Mouse (Mus musculus) myocyte (in vitro differentiated cells): ENCODE data around the gene Plekha4. TPM values are rescaled to one million over a fixed set of nuclear protein-coding genes. Genes with fewer than 3 reads are reported as not detected.
A peak's percentile ranks its signal among the peaks of the same experiment; 100 is the strongest.
"Not testable (repeated sequence)": the region's sequence is repeated elsewhere in the genome, so short reads cannot be mapped to it uniquely, and the experiment has no call there.

ENCODE experiments used
- H3K27me3 ChIP-seq: one replicate; pipeline ENCODE4 v1.6.1; 2011; ENCODE audit not compliant: control insufficient read depth, insufficient read depth, insufficient read length
- H3K36me3 ChIP-seq: one replicate; pipeline ENCODE4 v1.6.1; 2011; ENCODE audit not compliant: control insufficient read depth, insufficient read depth
- H3K4me2 ChIP-seq: one replicate; pipeline ENCODE4 v1.6.1; 2011; ENCODE audit warnings: low read depth, control low read depth
- H3K4me3 ChIP-seq: one replicate; pipeline ENCODE4 v1.5.1; 2011; ENCODE audit warnings: mild to moderate bottlenecking, control low read depth, moderate library complexity
- H3K79me2 ChIP-seq: one replicate; pipeline ENCODE4 v1.6.1; 2011; ENCODE audit not compliant: control insufficient read depth, insufficient read depth
- H3ac ChIP-seq: one replicate; pipeline ENCODE4 v1.6.1; 2011; ENCODE audit not compliant: control insufficient read depth, insufficient read length
- CEBPB ChIP-seq: IDR thresholded peaks from 2 replicates; pipeline ENCODE4 v1.6.1; 2011; ENCODE audit warnings: mild to moderate bottlenecking, moderate library complexity; ENCODE audit not compliant: poor library complexity, insufficient read depth, severe bottlenecking
- E2F4 ChIP-seq: IDR thresholded peaks from one replicate; pipeline ENCODE4 v1.6.1; 2011; ENCODE audit warnings: mild to moderate bottlenecking, control low read depth, moderate library complexity; ENCODE audit not compliant: insufficient read depth
- MAX ChIP-seq: IDR thresholded peaks from one replicate; pipeline ENCODE4 v1.6.1; 2011; ENCODE audit warnings: low read depth, mild to moderate bottlenecking, control low read depth
- MYOD1 ChIP-seq, 3 experiments: IDR thresholded peaks; one replicate each; pipeline ENCODE4 v1.6.1; 2011; ENCODE audit warnings: control low read depth in 2 of 3, low read depth in 2 of 3, mild to moderate bottlenecking in 2 of 3, moderate library complexity in 1 of 3; ENCODE audit not compliant: insufficient read length in 2 of 3, control insufficient read depth in 1 of 3
- MYOG ChIP-seq, 3 experiments: IDR thresholded peaks; one replicate each; pipeline ENCODE4 v1.6.1; 2011; ENCODE audit warnings: control low read depth in 2 of 3, low read depth in 2 of 3, mild to moderate bottlenecking in 2 of 3; ENCODE audit not compliant: insufficient read length in 2 of 3, control insufficient read depth in 1 of 3, insufficient read depth in 1 of 3
- POLR2A ChIP-seq: IDR thresholded peaks from one replicate; pipeline ENCODE4 v1.6.1; 2011; ENCODE audit warnings: low read depth, mild to moderate bottlenecking, control low read depth, moderate library complexity; ENCODE audit not compliant: insufficient read length
- POLR2AphosphoS2 ChIP-seq: IDR thresholded peaks from one replicate; pipeline ENCODE4 v1.6.1; 2011; ENCODE audit warnings: low read depth, control low read depth; ENCODE audit not compliant: insufficient read length
- REST ChIP-seq: IDR thresholded peaks from one replicate; pipeline ENCODE4 v1.6.1; 2011; ENCODE audit warnings: mild to moderate bottlenecking, control low read depth, moderate library complexity; ENCODE audit not compliant: insufficient read depth, insufficient read length
- SRF ChIP-seq: IDR thresholded peaks from one replicate; pipeline ENCODE4 v1.6.1; 2011; ENCODE audit warnings: low read depth; ENCODE audit not compliant: control insufficient read depth, insufficient read length
- TCF12 ChIP-seq: IDR thresholded peaks from one replicate; pipeline ENCODE4 v1.6.1; 2011; ENCODE audit warnings: mild to moderate bottlenecking, control low read depth; ENCODE audit not compliant: poor library complexity, insufficient read depth, severe bottlenecking
- TCF3 ChIP-seq: IDR thresholded peaks from one replicate; pipeline ENCODE4 v1.6.1; 2011; ENCODE audit warnings: low read depth, control low read depth; ENCODE audit not compliant: insufficient read length
- USF1 ChIP-seq: IDR thresholded peaks from one replicate; pipeline ENCODE4 v1.6.1; 2011; ENCODE audit warnings: low read depth, mild to moderate bottlenecking, control low read depth, moderate library complexity
- polyA plus RNA-seq: library from polyadenylated mRNA; unstranded; fragments of >200 nt; fragmentation: generic; extraction: Trizol; gene quantifications from one replicate; pipeline ENCODE4 v1.2.1, GENCODE M21; 2012; ENCODE audit warnings: missing spikeins

Gene Plekha4
- polyA plus RNA-seq, 1 experiment: 2.6 TPM

- Histone ChIP-seq H3K4me2 (peak overlapping the region; percentile 83), H3ac (peak overlapping the region; percentile 6), H3K36me3 (peaks cover 30% of the 10 kb centered on the region), H3K27me3 (no peaks in the 10 kb centered on the region), H3K79me2 (peaks cover 28% of the 10 kb centered on the region), H3K4me3 (peak overlapping the region; percentile 100)
- no peak for TF ChIP-seq TCF3
- TF ChIP-seq USF1: no peak
- peak; percentile 78 for TF ChIP-seq POLR2AphosphoS2
- no peak for TF ChIP-seq MYOG (IDR thresholded peaks at IDR 0.05; ENCODE audit: control insufficient read depth in 1 of 3, insufficient read depth in 1 of 3, insufficient read length in 2 of 3, low read depth in 2 of 3)
- peak; percentile 92 for TF ChIP-seq CEBPB
- TF ChIP-seq POLR2A: peak; percentile 63
Measured at GRCm38 (mm10) chr7:45522957-45523676, 3.0 kb upstream of the Plekha4 start.

DNA sequence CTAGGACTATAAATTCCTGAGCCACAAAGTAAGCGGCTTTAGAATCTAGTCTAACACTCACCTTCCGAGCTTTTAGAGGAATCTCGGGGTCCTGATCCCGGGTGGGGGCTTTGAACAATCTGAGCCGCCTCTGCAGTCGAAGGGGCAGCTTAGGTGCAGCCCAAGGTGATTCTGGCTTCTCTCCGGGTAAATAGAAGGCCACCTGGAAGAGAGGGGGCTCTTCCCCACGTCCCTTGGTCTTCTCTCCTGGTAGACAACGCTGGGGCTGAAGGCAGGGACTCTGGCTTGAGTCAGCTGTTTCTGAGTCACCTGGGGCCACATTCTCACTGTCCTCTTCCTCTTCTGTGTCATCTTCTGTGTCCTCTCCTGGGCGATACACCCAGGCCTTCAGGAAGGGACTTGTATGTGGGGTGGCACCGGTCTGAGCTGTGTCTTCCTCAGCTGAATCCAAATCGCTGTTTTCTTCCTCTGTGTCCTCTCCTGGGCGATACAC, 2.4 kb upstream of the Plekha4 start:
- TF ChIP-seq USF1 (no peak), MYOG (IDR thresholded peaks at IDR 0.05; ENCODE audit: control insufficient read depth in 1 of 3, insufficient read depth in 1 of 3, insufficient read length in 2 of 3, low read depth in 2 of 3) (no peak), E2F4 (no peak), MAX (no peak), POLR2AphosphoS2 (peak; percentile 31), CEBPB (no peak)
- peak overlapping the region; percentile 83 for H3K4me2 ChIP-seq
- peak overlapping the region; percentile 6 for H3ac ChIP-seq
- H3K79me2 ChIP-seq: peaks cover 28% of the 10 kb centered on the region
- no peaks in the 10 kb centered on the region for H3K27me3 ChIP-seq
- peaks cover 30% of the 10 kb centered on the region for H3K36me3 ChIP-seq
- H3K4me3 ChIP-seq: peak overlapping the region; percentile 100

- Histone ChIP-seq H3K4me3 (peak overlapping the region; percentile 100), H3K4me2 (peak overlapping the region; percentile 86), H3K36me3 (peaks cover 30% of the 10 kb centered on the region), H3ac (peak overlapping the region; percentile 69), H3K27me3 (no peaks in the 10 kb centered on the region), H3K79me2 (peaks cover 28% of the 10 kb centered on the region)
- TF ChIP-seq USF1 (no peak), TCF12 (no peak), CEBPB (no peak), MAX (peak; percentile 54), MYOD1 (IDR thresholded peaks at IDR 0.05; ENCODE audit: control insufficient read depth in 1 of 3, insufficient read length in 2 of 3, low read depth in 2 of 3) (peak in 1 of 3 experiments; percentile 8), E2F4 (no peak), REST (no peak), TCF3 (no peak), POLR2A (peak; percentile 49), SRF (no peak), POLR2AphosphoS2 (peak; percentile 65), MYOG (IDR thresholded peaks at IDR 0.05; ENCODE audit: control insufficient read depth in 1 of 3, insufficient read depth in 1 of 3, insufficient read length in 2 of 3, low read depth in 2 of 3) (peak in 1 of 3 experiments; percentile 41)
Measured at GRCm38 (mm10) chr7:45524841-45525621, 1.1 kb upstream of the Plekha4 start.

DNA sequence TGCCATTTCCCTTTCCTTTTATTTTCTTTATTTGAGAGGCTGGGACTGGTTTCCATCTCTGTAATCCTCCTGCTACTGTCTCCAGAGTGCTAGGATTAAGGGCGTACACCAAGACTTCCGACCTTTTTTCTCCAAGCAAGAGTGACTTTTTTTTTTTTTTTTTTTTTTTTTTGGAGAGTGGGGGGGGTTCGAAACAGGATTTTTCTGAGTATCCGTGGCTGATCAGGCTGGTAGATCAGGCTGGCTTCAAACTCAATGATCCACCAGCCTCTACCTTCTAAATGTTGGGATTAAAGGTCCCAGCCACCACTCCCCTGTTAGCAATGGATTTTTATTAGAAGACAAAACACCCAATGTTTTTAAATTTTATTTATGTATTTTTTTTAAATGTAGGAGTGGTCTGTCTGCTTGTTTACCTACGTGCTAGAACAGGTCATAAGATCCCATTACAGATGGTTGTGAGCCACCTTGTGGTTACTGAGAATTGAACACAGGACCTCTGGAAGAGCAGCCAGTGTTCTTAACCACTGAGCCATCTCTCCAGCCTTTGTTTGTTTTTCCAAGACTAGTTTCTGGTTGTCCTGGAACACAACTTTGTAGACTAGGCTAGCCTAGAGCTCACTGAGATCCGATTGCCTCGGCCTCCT, 467 bp downstream of the Plekha4 start:
- TF ChIP-seq CEBPB (no peak), SRF (no peak), POLR2A (no peak), REST (no peak), TCF3 (no peak), MYOG (IDR thresholded peaks at IDR 0.05; ENCODE audit: control insufficient read depth in 1 of 3, insufficient read depth in 1 of 3, insufficient read length in 2 of 3, low read depth in 2 of 3) (no peak)
- peak overlapping the region; percentile 69 for H3ac ChIP-seq
- H3K79me2 ChIP-seq: peaks cover 28% of the 10 kb centered on the region
- peaks cover 30% of the 10 kb centered on the region for H3K36me3 ChIP-seq
- H3K4me2 ChIP-seq: peak overlapping the region; percentile 77
- H3K4me3 ChIP-seq: peak overlapping the region; percentile 100
- H3K27me3 ChIP-seq: no peaks in the 10 kb centered on the region

- not testable (repeated sequence) for H3K27me3 ChIP-seq, H3ac ChIP-seq
- H3K79me2 ChIP-seq: peaks cover 28% of the 10 kb centered on the region
- H3K36me3 ChIP-seq: peaks cover 26% of the 10 kb centered on the region
- H3K4me2 ChIP-seq: peak overlapping the region; percentile 77
- H3K4me3 ChIP-seq: peak overlapping the region; percentile 100
Measured at GRCm38 (mm10) chr7:45527169-45527568, 1.0 kb downstream of the Plekha4 start.
